3 mouse cellular contexts compared by ENCODE assay signal in the genomic region with DNA sequence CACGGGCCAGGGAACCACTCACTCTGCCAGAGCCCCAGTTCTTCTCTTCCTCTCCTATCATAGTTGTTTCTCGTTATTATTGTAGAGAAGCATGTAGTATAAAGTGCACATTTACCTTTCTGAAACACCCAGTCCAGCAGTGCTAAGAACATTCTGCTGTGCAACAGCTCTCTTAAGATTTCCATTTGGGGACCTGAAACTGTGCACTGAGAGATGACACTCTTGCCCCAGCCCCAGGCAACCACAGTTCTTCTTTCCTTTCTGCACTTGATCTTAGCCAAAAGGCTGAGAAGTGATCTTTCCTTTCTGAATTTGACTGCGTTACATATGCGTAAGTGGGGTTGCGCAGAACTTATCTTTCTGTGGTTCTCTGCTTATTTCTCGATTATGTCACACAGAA. TPM values are rescaled to one million over a fixed set of nuclear protein-coding genes. Genes with fewer than 3 reads are reported as not detected.
"Had no signal": no experiment of that assay in that cellular context is flagged by ENCODE, and none has a peak within 500 bp of the region (broad histone marks: within the 10 kb centered on the region; RNA-seq: fewer than 3 reads in every experiment).

No protein-coding gene starts in this region.

RNA-seq across cellular contexts. Expression of a gene that starts 9.8 kb away (rescaled TPM):
- polyA plus RNA-seq: neural tube, embryonic 13.5 days; neural tube, embryonic 14.5 days; stomach, embryonic 14.5 days had no signal
